Comparison of ENCODE assay signal across 22 mouse cellular contexts in the genomic region with DNA sequence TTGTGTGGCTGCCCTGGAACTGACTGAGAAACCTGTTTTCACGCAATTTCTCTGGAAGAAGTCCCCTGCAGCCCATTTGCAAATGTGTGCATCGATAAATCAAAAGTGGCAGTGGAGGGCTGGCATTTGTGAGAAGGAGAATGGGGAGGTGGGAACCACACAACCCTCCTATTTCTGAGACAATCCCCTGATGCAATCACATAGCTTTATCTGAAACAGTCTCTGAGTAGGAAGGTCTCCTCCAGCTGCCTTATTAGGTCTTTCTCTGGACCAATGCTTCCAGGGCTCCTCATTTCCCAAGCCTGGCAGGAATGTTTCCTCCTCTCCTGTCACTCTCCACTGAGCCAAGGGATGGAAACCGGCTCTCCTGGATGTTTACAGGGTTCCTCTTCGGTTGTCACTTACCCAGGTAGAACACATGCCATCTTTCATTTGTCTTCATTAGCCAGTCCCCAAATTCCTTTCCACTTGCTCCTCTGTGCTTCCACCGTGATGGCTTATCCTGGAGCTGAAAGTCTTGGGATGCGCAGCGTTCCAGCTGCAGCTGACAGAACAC.
DNase-seq lines count a peak whose midpoint lies in the region; ATAC-seq and TF ChIP-seq lines count a peak whose summit lies in the region.
"Had no signal": no experiment of that assay in that cellular context is flagged by ENCODE, and none has a peak within 500 bp of the region (broad histone marks: within the 10 kb centered on the region; RNA-seq: fewer than 3 reads in every experiment).

No protein-coding gene starts in this region.

- no peak for TF ChIP-seq CTCF in hindbrain, postnatal 0 days (IDR thresholded peaks at IDR 0.05; ENCODE audit: low read depth)
- TF ChIP-seq CTCF in CH12.LX (conservative IDR thresholded peaks at IDR 0.05 in 1 of 2, IDR thresholded peaks at IDR 0.05 in 1 of 2; ENCODE audit: low read depth in 2 of 2, low read length in 2 of 2) (no peak), Patski (IDR thresholded peaks at IDR 0.05) (no peak)

- TF ChIP-seq EP300 in CH12.LX (IDR thresholded peaks at IDR 0.05; ENCODE audit: low read length) = no peak

- no peak for TF ChIP-seq RAD21 in CH12.LX (IDR thresholded peaks at IDR 0.05; ENCODE audit: low read depth, low read length)

- H3K9me3 ChIP-seq in hindbrain, embryonic 13.5 days = no peaks in the 10 kb centered on the region
- H3K9me3 ChIP-seq in hindbrain, postnatal 0 days (ENCODE audit: low read length) = no peaks in the 10 kb centered on the region
- no peaks in the 10 kb centered on the region for H3K9me3 ChIP-seq in kidney, embryonic 14.5 days (ENCODE audit: control insufficient read depth, low read length)
- H3K9me3 ChIP-seq in CH12.LX (replicated peaks; ENCODE audit: low read length) = no peaks in the 10 kb centered on the region
- H3K9me3 ChIP-seq in embryonic facial prominence, embryonic 10.5 days = no peaks in the 10 kb centered on the region
- H3K9me3 ChIP-seq: embryonic facial prominence, embryonic 13.5 days; forebrain, embryonic 15.5 days; heart, embryonic 15.5 days; neural tube, embryonic 13.5 days had no signal

- H3K27ac ChIP-seq in hindbrain, embryonic 13.5 days = peak overlapping the region; percentile 26
- no peak overlapping the region for H3K27ac ChIP-seq in hindbrain, postnatal 0 days
- peak overlapping the region; percentile 37; the same call in 1 of the 2 replicates for H3K27ac ChIP-seq in kidney, embryonic 14.5 days (ENCODE audit: low read depth, low read length)
- H3K27ac ChIP-seq in CH12.LX (ENCODE audit: insufficient read depth, low read depth) = no peak overlapping the region
- no peak overlapping the region for H3K27ac ChIP-seq in embryonic facial prominence, embryonic 10.5 days (replicated peaks)
- H3K27ac ChIP-seq: embryonic facial prominence, embryonic 13.5 days; forebrain, embryonic 15.5 days; heart, embryonic 15.5 days; neural tube, embryonic 13.5 days had no signal

- no peak overlapping the region for H3K9ac ChIP-seq in hindbrain, embryonic 13.5 days
- no peak overlapping the region for H3K9ac ChIP-seq in hindbrain, postnatal 0 days (replicated peaks; ENCODE audit: low read length)
- no peak overlapping the region for H3K9ac ChIP-seq in kidney, embryonic 14.5 days (ENCODE audit: low read depth, low read length)
- no peak overlapping the region for H3K9ac ChIP-seq in CH12.LX (ENCODE audit: insufficient read depth, low read depth)
- H3K9ac ChIP-seq: embryonic facial prominence, embryonic 13.5 days; forebrain, embryonic 15.5 days; heart, embryonic 15.5 days; neural tube, embryonic 13.5 days had no signal

- dilution Hi-C loops in CH12.LX (cut with MboI; ENCODE audit: extremely low pct_ligation_motif_present, extremely low pct_unique_long_range_greater_than_20kb, low sequenced_read_pairs) = no loop called here

- WGBS in hindbrain, embryonic 13.5 days = 61% methylated on average over 7 of the region's 7 CpGs
- WGBS in hindbrain, postnatal 0 days = 55% methylated on average over 7 of the region's 7 CpGs
- WGBS in kidney, embryonic 14.5 days = 33% methylated on average over 7 of the region's 7 CpGs
- WGBS in embryonic facial prominence, embryonic 10.5 days = 70% methylated on average over 7 of the region's 7 CpGs

- H3K36me3 ChIP-seq in hindbrain, embryonic 13.5 days = no peaks in the 10 kb centered on the region
- H3K36me3 ChIP-seq in hindbrain, postnatal 0 days (ENCODE audit: insufficient read depth, low read length) = no peaks in the 10 kb centered on the region
- no peaks in the 10 kb centered on the region for H3K36me3 ChIP-seq in kidney, embryonic 14.5 days (ENCODE audit: control insufficient read depth, insufficient read depth, low read length)
- H3K36me3 ChIP-seq in CH12.LX (replicated peaks in 1 of 2; ENCODE audit: control insufficient read depth in 1 of 2, insufficient read depth in 1 of 2, low read length in 1 of 2) = no peaks in the 10 kb centered on the region
- no peaks in the 10 kb centered on the region for H3K36me3 ChIP-seq in embryonic facial prominence, embryonic 10.5 days (replicated peaks)
- H3K36me3 ChIP-seq: embryonic facial prominence, embryonic 13.5 days; forebrain, embryonic 15.5 days; heart, embryonic 15.5 days; neural tube, embryonic 13.5 days had no signal

- no peak for TF ChIP-seq POLR2A in CH12.LX (IDR thresholded peaks at IDR 0.05; ENCODE audit: low read depth, low read length)

- POLR2A ChIA-PET in Patski (lab: Charles Lee) = interaction anchor here (0.7 to 1.1 kb wide), 3 partner anchors 21 to 136 kb away, joined by 3 read pairs; no protein-coding TSS in a partner anchor

- no peak overlapping the region for H3K4me2 ChIP-seq in hindbrain, embryonic 13.5 days
- H3K4me2 ChIP-seq in hindbrain, postnatal 0 days (ENCODE audit: low read depth, low read length) = no peak overlapping the region
- no peak overlapping the region for H3K4me2 ChIP-seq in kidney, embryonic 14.5 days (replicated peaks; ENCODE audit: low read depth, low read length)
- H3K4me2 ChIP-seq in CH12.LX (ENCODE audit: insufficient read depth, low read depth, poor library complexity, severe bottlenecking) = peak overlapping the region; percentile 26; the same call in 1 of the 2 replicates
- H3K4me2 ChIP-seq: embryonic facial prominence, embryonic 13.5 days; forebrain, embryonic 15.5 days; heart, embryonic 15.5 days; neural tube, embryonic 13.5 days had no signal

- no peaks in the 10 kb centered on the region for H3K79me2 ChIP-seq in CH12.LX (replicated peaks; ENCODE audit: control insufficient read depth, extremely low read depth, insufficient read depth, poor library complexity, severe bottlenecking)

- no peak for DNase-seq in hindbrain, postnatal 0 days (ENCODE audit: low spot score)
- no peak for DNase-seq in kidney, adult 9 months
- no peak for DNase-seq in CH12.LX (ENCODE audit: extremely low read depth)
- DNase-seq in Patski (ENCODE audit: low read depth, low spot score) = no peak
- DNase-seq in embryonic facial prominence, embryonic 10.5 days (ENCODE audit: low spot score) = no peak
- DNase-seq: adrenal gland, postnatal 25 days; gastrocnemius, postnatal 25 days; layer of hippocampus, postnatal 36 days; lung, postnatal 4 days; midbrain, embryonic 14.5 days; retina, postnatal 1 day; right cerebral cortex, postnatal 25 days; spleen, adult 18-20 months; thymus, postnatal 25 days had no signal

- no peak overlapping the region for H3K4me3 ChIP-seq in hindbrain, embryonic 13.5 days
- no peak overlapping the region for H3K4me3 ChIP-seq in hindbrain, postnatal 0 days (ENCODE audit: low read length)
- no peak overlapping the region for H3K4me3 ChIP-seq in kidney, embryonic 14.5 days (ENCODE audit: low read length)
- no peak overlapping the region for H3K4me3 ChIP-seq in CH12.LX (replicated peaks in 1 of 3; ENCODE audit: low read depth in 2 of 3, low read length in 2 of 3, poor library complexity in 1 of 3)
- no peak overlapping the region for H3K4me3 ChIP-seq in embryonic facial prominence, embryonic 10.5 days
- H3K4me3 ChIP-seq: embryonic facial prominence, embryonic 13.5 days; forebrain, embryonic 15.5 days; heart, embryonic 15.5 days; neural tube, embryonic 13.5 days had no signal

- in situ Hi-C loops in CH12.LX (cut with MboI; ENCODE audit: low pct_ligation_motif_present, low pct_unique_long_range_greater_than_20kb, low sequenced_read_pairs) = loop anchor here (10.0 kb wide), 1 partner anchor 132 kb away; a partner anchor contains a TSS
- in situ Hi-C loops in Patski (cut with MboI; ENCODE audit: low pct_unique_long_range_greater_than_20kb) = loop anchor here (10.0 kb wide), 1 partner anchor 372 kb away; no protein-coding TSS in a partner anchor

- no peaks in the 10 kb centered on the region for H3K27me3 ChIP-seq in hindbrain, embryonic 13.5 days
- H3K27me3 ChIP-seq in hindbrain, postnatal 0 days (ENCODE audit: insufficient read depth, low read length) = no peaks in the 10 kb centered on the region
- H3K27me3 ChIP-seq in kidney, embryonic 14.5 days (ENCODE audit: control insufficient read depth, insufficient read depth, low read length) = no peaks in the 10 kb centered on the region
- H3K27me3 ChIP-seq in CH12.LX (replicated peaks) = no peaks in the 10 kb centered on the region
- no peaks in the 10 kb centered on the region for H3K27me3 ChIP-seq in Patski
- H3K27me3 ChIP-seq in embryonic facial prominence, embryonic 10.5 days (replicated peaks; ENCODE audit: low read depth, poor library complexity, severe bottlenecking) = no peaks in the 10 kb centered on the region
- H3K27me3 ChIP-seq: embryonic facial prominence, embryonic 13.5 days; forebrain, embryonic 15.5 days; heart, embryonic 15.5 days; neural tube, embryonic 13.5 days had no signal

- peaks cover 28% of the 10 kb centered on the region for H3K4me1 ChIP-seq in hindbrain, embryonic 13.5 days (replicated peaks)
- 0 out of 2 replicates have a peak, but pooled peaks cover 5% of the 10 kb centered on the region for H3K4me1 ChIP-seq in hindbrain, postnatal 0 days (ENCODE audit: insufficient read depth, low read length)
- peaks cover 15% of the 10 kb centered on the region; the same call in 1 of the 2 replicates for H3K4me1 ChIP-seq in kidney, embryonic 14.5 days (ENCODE audit: control insufficient read depth, insufficient read depth, low read length)
- peaks cover 13 to 34% of the 10 kb centered on the region in 2 experiments for H3K4me1 ChIP-seq in CH12.LX (ENCODE audit: control insufficient read depth in 1 of 2, insufficient read depth in 2 of 2)
- H3K4me1 ChIP-seq in embryonic facial prominence, embryonic 10.5 days = peaks cover 10% of the 10 kb centered on the region
- H3K4me1 ChIP-seq: forebrain, embryonic 15.5 days; heart, embryonic 15.5 days had no signal

- CTCF ChIA-PET in Patski (lab: Charles Lee) = interaction anchor here (0.7 to 1.5 kb wide), 6 partner anchors 23 to 372 kb away, joined by 3 to 6 read pairs (median 3); no protein-coding TSS in a partner anchor

- no peak for ATAC-seq in hindbrain, embryonic 13.5 days (ENCODE audit: low FRiP score)
- no peak for ATAC-seq in hindbrain, postnatal 0 days
- ATAC-seq in kidney, embryonic 14.5 days (ENCODE audit: low FRiP score, low TSS enrichment) = peak; percentile 84
- ATAC-seq in Patski = peak; percentile 49
- ATAC-seq in monocyte, adult 5-6 weeks (replicated peaks; ENCODE audit: insufficient number of reproducible peaks, low FRiP score, low TSS enrichment, poor library complexity, severe bottlenecking) = no peak
- ATAC-seq: forebrain, embryonic 15.5 days; intestine, embryonic 16.5 days had no signal

TF ChIP-seq in CH12.LX, 34 proteins besides CTCF, POLR2A, EP300 and RAD21 (continues in another document):
- TF ChIP-seq USF2 (conservative IDR thresholded peaks at IDR 0.05; ENCODE audit: low read depth, low read length) = no peak
- TF ChIP-seq UBTF (IDR thresholded peaks at IDR 0.05; ENCODE audit: low read depth, low read length) = no peak
- TF ChIP-seq CHD1 (IDR thresholded peaks at IDR 0.05; ENCODE audit: low read depth, low read length) = no peak
- TF ChIP-seq TBP (conservative IDR thresholded peaks at IDR 0.05; ENCODE audit: low read depth, low read length) = no peak
- TF ChIP-seq SMC3 (IDR thresholded peaks at IDR 0.05; ENCODE audit: low read depth, low read length) = no peak
- TF ChIP-seq HCFC1 (IDR thresholded peaks at IDR 0.05; ENCODE audit: low read depth, low read length) = no peak
- no peak for TF ChIP-seq USF1 (IDR thresholded peaks at IDR 0.05; ENCODE audit: low read depth, low read length)
- no peak for TF ChIP-seq PAX5 (IDR thresholded peaks at IDR 0.05; ENCODE audit: low read length)
- no peak for TF ChIP-seq ZNF384 (IDR thresholded peaks at IDR 0.05; ENCODE audit: low read depth, low read length)

Comparison
In these comparisons a context has a peak if more than half of its experiments do, and no peak if none do; other contexts are left out.
1. H3K27ac ChIP-seq: peak in hindbrain, embryonic 13.5 days (single experiment) and kidney, embryonic 14.5 days (single experiment); none in hindbrain, postnatal 0 days (single experiment), CH12.LX (single experiment) and embryonic facial prominence, embryonic 10.5 days (single experiment).
2. ATAC-seq: peak in kidney, embryonic 14.5 days (single experiment) and Patski (single experiment); none in hindbrain, embryonic 13.5 days (single experiment), hindbrain, postnatal 0 days (single experiment) and monocyte, adult 5-6 weeks (single experiment).